Mouse (Mus musculus) layer of hippocampus, postnatal 14 days (tissue): ENCODE results near the gene Hyal6. TPM values are rescaled to one million over a fixed set of nuclear protein-coding genes. Genes with fewer than 3 reads are reported as not detected.

ENCODE experiments used
- DNase-seq, 2 experiments: peaks; one replicate each; pipeline ENCODE4 v3.0.0; 2021 to 2022; ENCODE audit warnings: low spot score in 2 of 2, mixed read lengths in 1 of 2
- long read RNA-seq, 2 experiments: library from polyadenylated mRNA; stranded (forward); transcript quantifications; one replicate each; pipeline ENCODE4 v2.0.0; 2021
- total RNA-seq, 2 experiments: library from RNA; stranded (reverse); gene quantifications; 2 replicates each; pipeline ENCODE4 v1.2.3; 2021

Hyal6 gene
- total RNA-seq, result not detected
- long read RNA-seq, experiment 1, result 0 reads
- long read RNA-seq, experiment 2, result 0 reads

DNA sequence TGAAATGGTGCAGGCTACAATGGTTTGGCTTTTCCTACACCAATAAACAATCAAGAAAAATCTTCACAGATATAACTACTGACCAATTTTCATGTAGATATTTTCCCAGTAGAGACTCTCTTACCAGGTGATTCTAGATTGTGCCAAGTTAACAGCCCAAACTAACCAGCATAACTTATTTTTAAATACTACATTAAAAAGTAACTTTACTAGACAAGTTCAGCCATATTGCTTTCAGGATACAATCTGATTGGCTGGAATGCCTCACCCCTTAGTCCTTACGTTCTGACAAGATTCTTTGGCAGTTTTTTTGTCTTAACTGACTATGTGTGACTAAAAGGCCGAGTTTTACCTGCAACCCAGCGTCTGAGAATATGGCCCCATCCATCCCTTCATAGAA is at the start of gene Hyal6:
Gene Hyal6, plus strand, starts transcription at position 301 of the 400 bp plus-strand sequence.
- DNase-seq, result no peak

DNA sequence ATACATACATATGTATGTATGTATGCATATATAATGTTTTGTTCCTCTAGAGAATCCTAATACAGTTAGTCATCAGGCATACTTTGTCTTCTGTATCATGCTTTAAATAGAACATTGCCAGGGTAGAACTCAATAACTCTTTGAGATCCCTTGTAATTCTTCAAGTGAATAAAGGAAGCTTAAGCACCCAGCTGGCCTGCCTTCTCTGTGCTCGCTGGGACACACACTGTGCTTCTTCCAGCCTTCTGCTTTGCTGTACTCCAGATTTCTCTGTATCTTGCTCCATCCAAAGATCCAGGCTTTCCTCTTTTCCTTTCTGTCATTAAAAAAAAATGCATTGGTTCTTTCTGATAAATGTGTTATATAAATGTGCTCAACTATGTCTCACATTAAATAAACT is 45.2 kb upstream of the Hyal6 start:
- peak in 1 of 2 experiments; percentile 58 for DNase-seq

DNA sequence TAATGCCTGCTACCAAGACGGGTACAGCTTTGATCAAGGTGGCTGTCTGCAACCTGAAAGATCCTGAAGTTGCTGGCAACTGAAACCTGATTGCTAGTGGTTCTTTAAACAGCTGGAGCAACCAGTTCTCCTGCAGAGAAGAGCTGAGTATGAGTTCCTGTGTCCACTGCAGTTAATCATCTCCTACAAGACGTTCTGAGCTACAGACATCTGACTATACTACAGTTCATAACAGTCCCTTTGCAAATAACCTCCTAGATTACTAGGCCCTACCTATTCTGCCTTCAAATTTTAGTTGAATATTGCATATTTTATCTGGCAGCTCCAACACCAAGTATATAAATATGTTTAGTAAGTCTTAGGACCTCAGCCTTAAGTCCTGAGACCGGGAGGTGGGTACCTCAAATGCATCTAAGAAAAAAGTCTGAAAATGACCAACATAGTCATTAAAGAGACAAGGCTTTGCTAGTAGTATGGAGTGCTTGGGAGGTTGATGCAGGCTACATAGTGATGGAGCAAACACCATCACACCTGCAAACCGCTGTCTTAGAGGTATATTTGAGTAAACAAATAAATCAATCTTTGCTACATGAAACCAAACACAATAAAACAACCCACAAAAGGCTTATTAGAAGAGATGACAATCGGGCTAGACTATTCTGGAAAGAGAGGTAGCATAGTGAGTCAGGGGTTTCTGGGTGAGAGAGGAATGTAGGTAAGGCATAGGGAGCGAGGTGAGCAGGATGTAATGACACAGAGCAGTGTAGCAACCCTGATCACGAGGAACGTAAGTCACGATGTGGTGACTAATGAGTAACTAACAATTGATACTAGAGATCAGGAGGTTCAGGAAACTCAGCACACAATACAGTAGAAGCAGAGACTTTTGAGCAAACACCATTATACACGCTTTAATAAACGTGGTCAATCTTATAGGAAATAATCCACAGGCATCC is 38.3 kb upstream of the Hyal6 start:
- DNase-seq, result no peak

DNA sequence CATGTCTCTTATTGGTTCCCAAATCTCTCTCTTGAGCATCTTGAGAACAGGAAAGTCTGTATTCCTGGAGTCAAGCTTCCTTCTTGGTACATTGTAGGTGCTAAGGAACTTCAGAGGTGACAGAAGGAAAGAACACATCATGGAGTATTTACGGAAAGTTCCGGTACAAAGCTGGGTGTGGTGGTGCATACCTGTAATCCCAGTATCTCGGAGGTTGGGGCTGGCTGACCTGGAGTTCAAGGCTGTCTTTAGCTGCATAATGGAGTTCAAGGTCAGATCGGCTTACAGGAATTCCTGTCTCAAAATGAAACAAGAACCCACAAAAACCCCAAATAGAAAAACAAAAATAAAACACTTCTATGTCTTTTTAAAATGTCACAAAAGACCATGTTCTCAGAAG is 36.9 kb upstream of the Hyal6 start:
- no peak for DNase-seq

DNA sequence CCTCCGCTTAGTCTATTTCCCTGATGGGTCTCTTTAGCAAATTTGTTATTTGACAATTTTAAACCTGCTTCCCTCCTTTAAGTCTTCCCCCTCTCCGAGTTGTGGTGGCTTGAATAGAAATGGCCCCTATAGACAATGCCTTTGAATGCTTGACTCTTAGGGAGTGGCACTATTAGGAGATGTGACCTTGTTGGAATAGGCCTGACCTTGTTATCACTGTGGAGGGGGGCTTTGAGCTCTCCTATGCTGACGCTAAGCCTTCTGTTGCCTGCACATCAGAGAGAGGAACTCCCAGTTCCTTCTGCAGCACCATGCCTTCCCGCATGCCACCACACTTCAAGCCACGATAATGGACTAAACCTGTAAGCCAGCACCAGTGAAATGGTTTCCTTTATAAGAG is 35.8 kb upstream of the Hyal6 start:
- no peak for DNase-seq

DNA sequence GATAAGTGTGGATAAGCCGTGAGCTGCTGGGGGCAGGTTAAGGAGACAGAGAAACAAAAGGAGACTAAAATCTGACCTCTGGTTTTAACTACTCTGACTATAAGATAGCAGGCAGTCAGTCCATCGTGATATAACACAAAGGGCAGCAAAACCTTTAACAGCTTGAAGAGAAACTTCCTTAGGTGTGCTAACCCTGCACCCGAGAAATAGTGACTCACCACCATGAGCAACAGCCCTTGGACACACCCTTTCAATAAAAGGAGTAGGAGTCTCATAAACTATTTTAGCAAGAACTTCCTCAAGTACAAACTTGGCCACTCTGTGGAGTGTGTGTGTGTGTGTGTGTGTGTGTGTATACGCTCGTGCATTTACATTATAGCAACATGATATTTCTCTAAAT is 26.0 kb upstream of the Hyal6 start:
- DNase-seq, result no peak

DNA sequence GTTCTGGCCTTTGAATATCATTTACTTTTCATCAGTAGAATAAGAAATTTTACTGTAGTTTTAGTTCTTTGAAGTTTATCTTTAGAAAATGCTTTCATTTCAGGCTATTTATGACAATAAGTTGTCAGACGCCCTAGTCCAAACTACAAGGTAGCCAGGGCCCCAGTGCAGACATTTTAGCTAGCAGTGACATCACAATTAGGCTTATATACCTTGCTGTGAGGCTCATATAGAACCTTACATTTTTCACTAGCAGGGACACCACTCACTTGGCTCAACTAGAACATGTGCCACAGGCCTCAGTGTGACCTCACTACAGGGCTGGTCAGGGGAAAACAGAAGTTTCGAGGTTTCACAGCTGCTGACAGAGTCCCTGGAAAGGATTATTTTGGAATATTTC is 25.5 kb upstream of the Hyal6 start:
- DNase-seq, result no peak

DNA sequence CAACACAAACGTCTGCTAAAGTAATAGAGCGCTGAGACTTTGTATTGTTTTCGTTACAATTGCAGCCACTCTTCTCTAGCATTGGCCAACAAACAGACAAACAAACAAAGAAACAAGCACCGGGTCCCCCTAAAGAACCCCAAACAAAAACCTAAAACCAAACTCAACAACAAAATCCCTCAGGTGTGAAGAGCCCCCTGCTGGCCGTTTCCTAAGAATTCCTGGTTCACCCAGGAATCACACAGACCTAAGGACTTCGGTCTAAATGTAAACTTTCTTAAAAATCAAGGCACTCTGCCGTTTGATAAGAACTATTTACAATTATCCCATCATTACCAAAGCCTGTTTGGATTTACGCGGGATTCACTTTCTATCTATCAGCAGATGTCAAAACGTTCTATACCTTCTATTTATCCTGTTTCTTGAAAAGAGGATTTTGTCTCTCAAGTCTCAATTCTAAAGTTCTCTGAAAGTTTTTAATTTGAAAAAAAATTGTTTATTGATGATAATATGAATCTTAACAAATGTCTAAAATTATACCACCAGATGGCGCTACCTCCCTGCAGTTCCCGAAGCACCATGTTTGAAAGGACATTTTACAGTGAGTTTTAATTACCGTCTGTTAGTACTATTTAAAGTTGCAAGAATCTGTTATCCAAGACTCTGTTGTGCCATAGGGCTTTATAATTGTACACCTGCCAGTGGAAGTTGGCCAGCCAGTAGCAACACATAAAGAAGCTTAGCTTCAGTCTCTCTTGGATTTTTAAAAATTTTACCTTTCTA is 11.5 kb upstream of the Hyal6 start:
- DNase-seq, result peak; percentile 21 to 80

DNA sequence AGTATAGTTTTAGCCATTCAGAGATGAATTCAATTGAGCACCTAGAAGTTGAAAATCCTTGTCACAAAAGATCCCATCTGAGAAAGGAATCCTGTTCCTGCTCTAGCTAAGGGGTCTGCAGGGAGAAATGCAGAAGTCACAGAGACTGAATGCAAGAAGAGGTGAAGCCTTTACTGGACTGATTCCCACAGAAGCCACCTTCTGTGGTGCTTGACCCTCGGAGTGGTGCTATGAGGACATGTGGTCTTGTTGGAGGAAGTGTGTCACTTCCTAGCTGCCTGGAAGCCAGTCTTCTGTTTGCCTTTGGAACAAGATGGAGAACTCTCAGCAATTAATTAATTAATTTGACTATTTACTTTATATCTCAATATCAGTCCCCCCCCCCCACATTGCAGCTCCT is 4.9 kb upstream of the Hyal6 start:
- DNase-seq, result no peak

DNA sequence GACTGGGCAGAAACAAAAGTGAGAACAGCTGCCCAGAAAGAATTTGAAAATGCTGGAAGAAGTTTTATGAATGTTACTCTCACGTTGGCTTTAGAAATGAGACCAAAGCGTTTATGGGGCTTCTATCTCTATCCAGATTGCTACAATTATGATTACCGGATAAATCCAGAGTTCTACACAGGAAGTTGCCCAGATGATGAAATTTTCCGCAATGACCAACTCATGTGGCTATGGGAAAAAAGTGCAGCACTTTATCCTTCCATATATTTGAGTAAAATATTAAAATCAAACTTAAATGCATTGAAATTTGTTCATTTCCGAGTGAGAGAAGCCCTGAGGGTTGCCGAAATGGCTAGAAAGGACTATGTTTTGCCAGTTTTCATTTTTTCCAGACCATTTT is 1.5 kb downstream of the Hyal6 start:
- DNase-seq, result no peak

DNA sequence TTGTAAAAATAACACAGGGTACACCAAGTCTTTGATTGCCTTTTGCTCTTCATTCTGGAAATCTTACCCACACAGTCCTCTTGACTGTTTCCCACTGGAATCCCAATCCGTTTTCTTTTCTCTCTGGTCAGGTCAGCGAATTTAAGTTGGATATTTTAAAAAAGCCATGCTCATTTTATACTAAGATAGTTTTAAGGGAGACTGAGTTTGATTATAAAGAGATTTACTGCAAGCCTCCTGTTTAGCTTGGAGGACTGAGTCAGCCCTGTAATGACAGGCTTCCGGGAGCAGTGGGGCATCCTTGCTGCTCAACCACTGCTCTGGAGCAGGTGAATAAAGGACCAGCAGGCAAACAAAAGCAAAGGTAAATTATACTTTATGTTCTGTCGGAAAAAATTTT is 15.0 kb downstream of the Hyal6 start, which contains the start of gene Hyal4:
Gene Hyal4, plus strand, starts transcription at position 301 of the 400 bp plus-strand sequence.
- no peak for DNase-seq

DNA sequence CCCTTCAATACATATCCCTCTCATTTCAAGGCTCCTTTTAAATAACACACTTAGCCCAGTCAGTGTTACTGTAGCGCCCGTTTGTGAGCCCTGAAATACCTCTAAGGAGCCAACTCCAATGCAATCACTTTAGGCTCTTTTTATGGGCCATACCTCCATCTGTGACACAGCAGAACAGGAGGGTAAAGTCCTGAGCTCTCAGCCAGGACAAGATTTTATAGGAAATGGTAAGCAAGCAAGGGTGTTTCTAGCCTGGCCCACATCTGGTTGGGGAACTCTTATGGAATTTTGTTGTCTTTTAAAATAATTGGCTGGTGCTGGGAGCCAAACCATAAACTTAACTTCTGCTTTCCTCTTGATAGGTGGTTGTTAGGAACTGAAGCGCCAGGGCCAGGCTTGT is 26.2 kb downstream of the Hyal6 start:
- no peak for DNase-seq

DNA sequence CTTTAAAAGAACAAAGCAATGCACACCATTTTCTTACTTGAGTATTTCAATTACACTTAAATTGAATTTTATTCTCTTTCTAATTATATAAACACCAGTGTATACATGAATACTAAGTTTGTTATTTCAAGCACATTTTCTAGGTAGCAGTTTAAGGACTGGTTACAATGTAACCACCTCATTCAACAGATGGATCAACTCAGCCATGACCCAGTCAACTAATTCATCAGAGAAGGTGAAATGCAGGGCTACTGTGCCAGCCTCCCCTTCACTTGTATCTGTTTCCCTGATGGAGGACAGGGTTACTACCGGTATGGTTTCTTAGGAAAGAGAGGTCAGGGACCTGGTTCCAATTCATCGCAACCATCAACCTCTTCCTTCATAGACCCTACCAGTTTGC is 33.2 kb downstream of the Hyal6 start:
- DNase-seq, result no peak

DNA sequence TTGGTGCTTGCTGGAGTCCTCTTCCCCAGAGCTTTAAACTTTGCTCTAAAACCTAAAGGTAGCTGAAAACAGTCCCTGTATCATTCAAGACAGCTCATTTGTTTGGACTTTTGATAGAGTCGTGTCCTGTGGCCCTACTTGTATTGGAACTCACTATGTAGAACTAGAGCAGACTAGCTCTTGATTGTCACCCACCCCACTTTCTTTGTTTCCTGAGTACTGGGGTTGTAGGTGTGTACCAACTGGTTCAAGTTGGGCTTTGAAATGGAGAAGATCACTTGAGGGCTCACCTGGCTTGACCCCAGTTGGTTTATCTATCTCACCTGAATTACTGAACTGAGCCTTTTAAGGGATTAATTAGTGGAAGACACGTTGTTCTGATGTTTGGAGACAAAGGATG is 46.1 kb downstream of the Hyal6 start:
- no peak for DNase-seq

DNA sequence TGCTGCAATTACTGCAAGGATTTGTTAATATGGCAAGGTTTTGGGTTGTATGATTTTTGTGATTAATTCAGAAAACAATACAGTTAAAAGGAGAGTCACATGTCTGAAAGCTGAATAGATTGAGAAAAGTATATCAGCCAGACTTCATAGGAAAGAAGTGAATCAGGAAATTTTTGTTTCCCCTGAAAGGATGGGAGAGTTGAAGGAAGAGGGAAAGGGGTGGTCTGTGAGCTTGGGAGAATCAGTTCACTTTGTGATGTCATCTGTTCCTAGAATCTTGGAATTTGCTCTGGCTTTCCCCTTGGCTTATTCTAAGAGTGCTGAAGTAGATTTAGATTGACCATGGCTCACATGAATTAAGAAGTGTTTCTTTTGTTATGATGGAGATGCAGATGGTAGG is 57.8 kb downstream of the Hyal6 start, which contains the start of gene Spam1:
Gene Spam1, plus strand, starts transcription at position 301 of the 400 bp plus-strand sequence.
- DNase-seq, result no peak

Other genes with a start within 250 kb of the Hyal6 start
- gene Iqub, start 218.2 kb upstream of the Hyal6 start, total RNA-seq, result 1 to 10 TPM in 1 of 2 experiments, under 1 TPM in 1; 0.93 to 1.5 TPM
- 100 to 1,000 TPM; 278 to 296 TPM for gene Ndufa5, start 205.2 kb upstream of the Hyal6 start, total RNA-seq
- not detected for gene Asb15, start 205.1 kb upstream of the Hyal6 start, total RNA-seq
- gene Lmod2, start 135.5 kb upstream of the Hyal6 start, total RNA-seq, result not detected
- 100 to 1,000 TPM; 102 to 112 TPM for gene Wasl, start 68.2 kb upstream of the Hyal6 start, total RNA-seq
- not detected for gene Hyal4, start 15.1 kb downstream of the Hyal6 start, total RNA-seq
- gene Spam1, start 57.9 kb downstream of the Hyal6 start, total RNA-seq, result not detected
- gene Hyal5, start 124.8 kb downstream of the Hyal6 start, total RNA-seq, result not detected
- gene Tmem229a, start 223.1 kb downstream of the Hyal6 start, total RNA-seq, result 10 to 100 TPM; 43.7 to 44.9 TPM